Mouse (Mus musculus) midbrain, postnatal 0 days (tissue): Measurements from ENCODE around the gene Ryr2. TPM values are rescaled to one million over a fixed set of nuclear protein-coding genes. Genes with fewer than 3 reads are reported as not detected.

Source experiments
- ATAC-seq: fragments of 200-750 bp; cut with Nextera tagmentation; 2 replicates; pipeline ENCODE4 v1.8.0; 2017; ENCODE audit warnings: moderate number of reproducible peaks, mild to moderate bottlenecking, moderate TSS enrichment, moderate library complexity; ENCODE audit not compliant: low FRiP score
- DNase-seq: peaks from one replicate; pipeline ENCODE4 v3.0.0-alpha.2; 2015; ENCODE audit warnings: low spot score
- H3K27ac ChIP-seq: fragments of 300-500 bp; sonication (generic); 2 replicates; pipeline ENCODE4 v1.5.1; 2014; ENCODE audit warnings: low read depth, mild to moderate bottlenecking, low read length, mixed read lengths
- H3K27me3 ChIP-seq: fragments of 300-500 bp; sonication (generic); 2 replicates; pipeline ENCODE4 v1.6.1; 2014; ENCODE audit warnings: low read length, control low read depth, mixed read lengths; ENCODE audit not compliant: insufficient read depth
- H3K36me3 ChIP-seq: fragments of 300-500 bp; sonication (generic); 2 replicates; pipeline ENCODE4 v1.6.1; 2014; ENCODE audit warnings: low read length, control low read depth, mixed read lengths; ENCODE audit not compliant: insufficient read depth
- H3K4me1 ChIP-seq: fragments of 300-500 bp; sonication (generic); 2 replicates; pipeline ENCODE4 v1.6.1; 2014; ENCODE audit warnings: mild to moderate bottlenecking, control low read depth, antibody characterized with exemption, low read length, mixed read lengths; ENCODE audit not compliant: insufficient read depth
- H3K4me2 ChIP-seq: fragments of 300-500 bp; sonication (generic); 2 replicates; pipeline ENCODE4 v1.6.1; 2014; ENCODE audit warnings: low read depth, mild to moderate bottlenecking, low read length, mixed read lengths; ENCODE audit not compliant: poor library complexity, severe bottlenecking
- H3K4me3 ChIP-seq: fragments of 300-500 bp; sonication (generic); 2 replicates; pipeline ENCODE4 v1.5.1; 2014; ENCODE audit warnings: low read depth, mild to moderate bottlenecking, low read length, moderate library complexity
- H3K9ac ChIP-seq: fragments of 300-500 bp; sonication (generic); replicated peaks from 2 replicates; pipeline ENCODE4 v1.6.1; 2014; ENCODE audit warnings: mild to moderate bottlenecking, low read length, moderate library complexity, mixed read lengths; ENCODE audit not compliant: poor library complexity, severe bottlenecking
- H3K9me3 ChIP-seq: fragments of 300-500 bp; sonication (generic); 2 replicates; pipeline ENCODE4 v1.6.1; 2016; ENCODE audit warnings: low read length, control low read depth
- CTCF ChIP-seq: IDR thresholded peaks from 2 replicates; pipeline ENCODE4 v1.5.1; 2016; ENCODE audit warnings: antibody characterized with exemption, mild to moderate bottlenecking
- WGBS: fragments of 180-500 bp; shearing (Covaris S2); extraction: QIAGEN DNeasy Blood & Tissue Kit; methylation state at CpG from one replicate; pipeline ENCODE4 v1.1.7; 2014; 5-methylcytosine and 5-hydroxymethylcytosine counted together
- polyA plus RNA-seq: library from polyadenylated mRNA; unstranded; fragments of >200 nt; fragmentation: Nextera tagmentation; extraction: Ambion mirVana; gene quantifications from 2 replicates; pipeline ENCODE4 v1.2.1, GENCODE M21; 2015
- total RNA-seq: library from RNA; depleted of rRNA; stranded (reverse); fragments of >200 nt; gene quantifications from 2 replicates; pipeline ENCODE4 v1.2.3, GENCODE M21; 2014

Ryr2 gene
- total and polyA plus RNA-seq, 2 experiments from 2014 or later, result 3.5 to 22.5 TPM

DNA sequence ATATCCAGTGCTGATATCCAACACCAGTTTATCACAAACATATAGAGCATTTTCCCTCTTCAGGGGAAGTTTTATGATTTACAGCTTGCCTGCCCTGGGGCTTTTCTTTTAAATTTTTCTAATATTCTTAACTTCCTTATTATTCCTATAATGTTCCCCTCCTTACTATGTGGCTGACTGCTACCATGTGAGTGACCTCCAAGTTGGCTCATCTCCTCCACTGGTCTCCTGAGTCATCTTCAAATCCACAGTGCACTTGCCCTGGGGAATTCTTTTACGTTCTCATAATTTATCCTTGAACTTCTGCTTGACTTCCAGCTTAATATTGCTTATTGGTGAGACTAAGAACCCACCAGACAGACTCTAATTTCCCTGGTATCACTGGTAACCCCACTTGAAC lies 211.1 kb downstream of the Ryr2 start:
- no peaks in the 10 kb centered on the region for H3K4me1 ChIP-seq

DNA sequence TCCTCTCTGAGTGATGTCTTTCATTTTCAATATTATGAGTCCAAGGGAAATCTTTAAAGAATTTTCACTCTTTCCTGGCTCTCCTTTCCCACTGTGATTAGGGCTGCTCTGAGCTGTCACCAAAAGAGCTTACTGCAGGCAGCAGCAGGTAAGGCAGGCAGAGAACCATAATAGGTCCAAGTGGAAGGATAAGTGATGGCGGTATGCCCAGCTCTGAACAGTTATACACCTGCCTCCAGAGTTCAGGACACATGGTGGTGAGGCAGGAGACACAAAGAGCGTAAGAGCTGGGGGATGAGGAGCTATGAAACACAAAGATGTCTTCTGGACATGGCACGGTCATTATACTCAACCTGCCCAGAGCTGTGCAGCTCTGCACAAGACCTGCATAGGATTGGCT lies 215.0 kb downstream of the Ryr2 start:
- no peaks in the 10 kb centered on the region for H3K9me3 ChIP-seq
- H3K4me1 ChIP-seq, result no peaks in the 10 kb centered on the region
- H3K9ac ChIP-seq, result no peak overlapping the region
- peak; percentile 28 for DNase-seq
- no peaks in the 10 kb centered on the region for H3K36me3 ChIP-seq
- ATAC-seq, result no peak
- H3K27ac ChIP-seq, result no peak overlapping the region
- no peak for TF ChIP-seq CTCF
- H3K27me3 ChIP-seq, result no peaks in the 10 kb centered on the region
- WGBS, result 93% methylated on average over 3 of the region's 3 CpGs
- no peak overlapping the region for H3K4me3 ChIP-seq
- H3K4me2 ChIP-seq, result no peak overlapping the region

More for the DNA sequence above, 211.1 kb downstream of the Ryr2 start:
- H3K9me3 ChIP-seq, result no peaks in the 10 kb centered on the region
- DNase-seq (no peak), ATAC-seq (no peak)
- H3K4me2 ChIP-seq, result no peak overlapping the region
- WGBS, result 45% methylated on average over 1 of the region's 1 CpGs
- H3K27me3 ChIP-seq, result no peaks in the 10 kb centered on the region
- no peak overlapping the region for H3K4me3 ChIP-seq
- H3K27ac ChIP-seq, result no peak overlapping the region
- H3K9ac ChIP-seq, result no peak overlapping the region
- TF ChIP-seq CTCF, result no peak
- H3K36me3 ChIP-seq, result no peaks in the 10 kb centered on the region

DNA sequence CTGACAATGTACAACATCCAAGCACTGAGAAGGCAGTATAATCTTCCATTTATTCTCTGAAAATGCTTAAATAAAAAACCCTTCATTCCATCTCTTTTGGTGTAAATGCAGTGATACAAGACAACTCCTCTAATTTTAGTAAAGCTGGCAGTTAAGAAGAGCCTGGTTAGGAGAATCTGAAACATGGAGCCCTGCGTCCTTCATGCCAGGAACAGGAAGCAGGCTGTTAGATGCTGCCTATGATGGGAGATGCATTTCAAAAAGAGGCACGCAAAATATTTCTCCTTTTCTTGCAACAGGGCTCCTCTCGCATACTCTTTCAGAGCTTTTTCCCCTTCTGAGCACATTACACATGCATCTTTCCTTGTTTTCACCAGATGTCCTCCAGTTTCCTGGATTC lies 215.6 kb downstream of the Ryr2 start:
- H3K27ac ChIP-seq, result no peak overlapping the region
- H3K27me3 ChIP-seq, result no peaks in the 10 kb centered on the region
- WGBS, result 78% methylated on average over 3 of the region's 3 CpGs
- H3K36me3 ChIP-seq, result no peaks in the 10 kb centered on the region
- no peaks in the 10 kb centered on the region for H3K9me3 ChIP-seq
- no peaks in the 10 kb centered on the region for H3K4me1 ChIP-seq
- H3K9ac ChIP-seq, result no peak overlapping the region
- no peak overlapping the region for H3K4me3 ChIP-seq
- TF ChIP-seq CTCF, result no peak
- ATAC-seq (no peak), DNase-seq (no peak)
- H3K4me2 ChIP-seq, result no peak overlapping the region

DNA sequence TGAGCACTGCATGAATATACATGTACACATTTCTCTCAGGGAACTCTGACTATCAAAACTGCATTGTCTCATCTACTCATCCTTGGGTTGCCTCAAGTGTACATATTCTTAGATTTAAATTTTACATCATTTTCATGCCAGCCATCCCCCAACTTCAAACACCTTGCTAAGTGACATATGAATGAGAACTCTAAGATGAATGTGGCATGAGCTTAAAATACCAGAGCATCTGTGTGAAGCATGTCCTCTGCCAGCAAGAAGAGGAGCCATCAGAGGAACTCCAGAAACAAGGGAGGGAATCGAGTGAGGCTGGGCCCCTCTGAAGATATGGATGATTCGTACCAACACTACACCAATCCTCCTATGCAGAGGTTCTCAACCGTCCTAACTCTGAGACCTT lies 222.6 kb downstream of the Ryr2 start:
- Histone ChIP-seq H3K36me3 (no peaks in the 10 kb centered on the region), H3K4me2 (no peak overlapping the region), H3K27me3 (no peaks in the 10 kb centered on the region), H3K4me3 (no peak overlapping the region), H3K4me1 (no peaks in the 10 kb centered on the region), H3K27ac (no peak overlapping the region), H3K9me3 (no peaks in the 10 kb centered on the region), H3K9ac (no peak overlapping the region)
- ATAC-seq (no peak), DNase-seq (no peak)
- 94% methylated on average over 3 of the region's 3 CpGs for WGBS
- TF ChIP-seq CTCF, result no peak

DNA sequence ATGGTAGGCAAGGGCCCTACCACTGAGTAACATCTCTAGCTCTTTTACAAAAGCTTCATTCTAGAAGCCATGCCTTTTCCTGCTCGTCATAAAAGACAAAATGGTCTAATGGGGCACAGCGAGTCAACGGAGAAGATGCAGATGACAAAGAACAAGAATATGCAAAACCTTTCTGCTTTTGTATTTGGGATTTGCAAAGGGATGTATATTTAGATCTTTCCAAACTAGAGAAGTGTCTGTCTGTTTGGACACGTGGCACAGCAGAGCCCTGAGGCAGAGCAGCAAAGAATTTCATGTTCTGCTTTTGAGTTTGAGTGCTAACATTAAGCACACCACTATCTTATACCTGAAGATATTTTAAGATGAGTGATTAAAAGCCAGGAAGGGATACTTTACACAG lies 224.4 kb downstream of the Ryr2 start:
- no peak for TF ChIP-seq CTCF
- ATAC-seq, result no peak
- H3K4me1 ChIP-seq, result no peaks in the 10 kb centered on the region
- no peak overlapping the region for H3K27ac ChIP-seq
- no peak for DNase-seq
- no peaks in the 10 kb centered on the region for H3K27me3 ChIP-seq
- H3K4me2 ChIP-seq, result no peak overlapping the region
- H3K36me3 ChIP-seq, result no peaks in the 10 kb centered on the region
- H3K4me3 ChIP-seq, result no peak overlapping the region
- no peaks in the 10 kb centered on the region for H3K9me3 ChIP-seq
- H3K9ac ChIP-seq, result no peak overlapping the region
- WGBS, result 85% methylated on average over 4 of the region's 4 CpGs

- TF ChIP-seq CTCF, result no peak
- Histone ChIP-seq H3K36me3 (no peaks in the 10 kb centered on the region), H3K9ac (no peak overlapping the region), H3K4me2 (no peak overlapping the region), H3K9me3 (no peaks in the 10 kb centered on the region), H3K4me1 (no peaks in the 10 kb centered on the region), H3K27ac (no peak overlapping the region), H3K27me3 (no peaks in the 10 kb centered on the region), H3K4me3 (no peak overlapping the region)
- ATAC-seq, result peak; percentile 44; the same call in 1 of the 2 replicates
- peak; percentile 54 for DNase-seq
- WGBS, result 33% methylated on average over 10 of the region's 10 CpGs
Measured at GRCm38 (mm10) chr13:11880503-11881227, 226.1 kb downstream of the Ryr2 start.
